Mouse (Mus musculus) thymus, adult 18-20 months (tissue): ENCODE measurements around the gene Ppp1r18.
A peak's percentile ranks its signal among the peaks of the same experiment; 100 is the strongest.

Source experiments
- DNase-seq, 2 experiments: peaks; one replicate each; pipeline ENCODE4 v3.0.0; 2022; ENCODE audit warnings: mixed read lengths in 2 of 2

Ppp1r18 gene

DNA sequence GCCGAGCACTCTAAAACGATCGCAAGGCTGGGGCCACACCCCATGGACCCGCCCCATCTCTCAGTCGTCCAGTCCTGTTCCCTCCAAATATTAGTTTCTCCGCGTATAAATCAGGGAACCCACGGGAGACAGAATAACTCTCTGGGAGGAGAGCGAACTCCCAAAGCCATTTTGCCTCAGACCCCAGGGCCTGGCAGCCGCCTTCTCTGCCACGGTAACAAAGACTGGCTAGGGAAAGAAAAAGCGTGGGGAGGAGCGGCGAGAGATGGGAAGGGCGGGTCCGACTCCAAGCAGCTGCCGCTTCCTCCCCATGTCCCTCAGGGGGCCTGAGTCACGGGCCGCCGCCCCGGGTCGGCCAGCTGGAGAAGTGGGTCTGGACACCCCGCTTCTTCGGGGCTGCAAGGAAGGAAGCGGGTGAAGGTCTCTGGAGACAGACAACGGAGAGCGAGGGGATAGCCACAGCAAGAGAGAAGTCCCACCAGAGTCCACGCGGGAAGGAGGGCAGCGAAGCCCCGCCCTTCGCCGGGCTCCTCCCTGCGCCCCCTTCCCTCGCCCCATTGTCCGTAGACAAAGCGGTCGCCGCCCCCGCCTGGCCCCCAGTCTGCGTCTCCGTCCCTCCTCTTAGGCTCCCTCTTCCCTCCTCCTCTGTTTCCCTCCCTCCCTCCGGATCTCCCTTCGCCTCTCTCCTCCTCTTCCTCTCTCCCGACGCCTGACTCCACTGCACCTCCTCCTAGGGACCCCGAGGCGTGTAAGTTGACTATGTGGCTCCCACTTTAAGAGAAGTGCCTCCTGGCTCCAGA lies at the start of gene Ppp1r18:
Gene Ppp1r18 (plus strand): TSS at position 113 of the 800 bp plus-strand sequence.
- DNase-seq: no peak

DNA sequence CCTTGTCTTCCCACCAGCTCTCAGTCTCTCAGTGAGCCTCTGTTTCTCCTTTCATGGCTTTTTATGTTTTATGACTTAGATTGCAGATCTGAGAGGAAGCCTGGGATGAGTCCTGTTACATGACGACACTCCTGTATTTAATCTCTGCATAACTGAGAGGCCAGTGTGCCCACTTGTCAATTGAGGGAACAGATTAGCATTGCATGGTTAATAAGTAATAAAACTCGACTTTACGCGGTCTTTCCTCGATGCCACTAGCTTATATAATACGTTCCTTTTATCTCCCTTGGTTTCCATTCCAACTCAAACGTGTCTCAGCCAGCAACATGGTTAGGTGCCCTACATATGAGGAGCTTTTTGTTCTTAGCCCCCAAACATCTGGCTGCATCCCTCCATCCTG lies 49.6 kb upstream of the Ppp1r18 start:
- no peak for DNase-seq

DNA sequence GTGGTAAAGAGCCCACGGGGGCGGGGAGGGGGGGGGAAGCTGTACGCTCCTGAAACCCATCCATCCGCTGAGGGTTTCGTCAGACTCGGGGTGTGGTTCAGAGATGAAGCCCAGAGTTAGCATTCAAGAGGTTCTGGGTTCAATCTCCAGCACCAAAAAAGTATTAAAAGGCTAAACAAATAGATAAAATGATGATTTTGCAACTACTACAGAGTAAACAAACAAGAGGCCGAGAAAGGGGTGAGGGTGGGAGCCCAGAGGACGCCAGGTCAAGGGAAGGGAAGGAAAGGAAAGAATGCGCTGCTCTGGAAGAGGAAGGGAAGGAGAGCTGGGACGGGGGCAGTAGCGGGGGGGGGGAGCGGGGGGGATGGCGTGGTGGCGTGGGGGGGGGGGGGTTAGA lies 48.7 kb upstream of the Ppp1r18 start:
- no peak for DNase-seq

DNA sequence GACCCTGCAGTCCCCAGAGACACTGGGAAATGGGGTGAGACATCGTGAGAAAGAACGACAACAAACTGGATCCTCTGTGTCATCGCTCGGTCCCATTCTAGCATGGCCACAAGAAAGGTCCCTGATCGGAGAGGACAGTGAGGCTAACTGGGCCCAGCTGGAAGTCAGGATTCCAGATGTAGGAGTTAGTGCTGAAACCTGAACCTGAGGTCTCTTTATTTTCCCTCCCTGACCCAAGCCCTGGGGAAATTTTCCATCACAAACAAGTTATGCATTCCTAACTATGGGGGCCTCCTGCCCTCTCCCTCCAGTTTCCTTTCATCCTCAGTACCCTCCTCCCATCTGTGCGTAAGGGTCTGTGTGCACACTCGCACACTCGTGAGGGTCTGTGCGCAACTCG lies 48.2 kb upstream of the Ppp1r18 start:
- no peak for DNase-seq

DNA sequence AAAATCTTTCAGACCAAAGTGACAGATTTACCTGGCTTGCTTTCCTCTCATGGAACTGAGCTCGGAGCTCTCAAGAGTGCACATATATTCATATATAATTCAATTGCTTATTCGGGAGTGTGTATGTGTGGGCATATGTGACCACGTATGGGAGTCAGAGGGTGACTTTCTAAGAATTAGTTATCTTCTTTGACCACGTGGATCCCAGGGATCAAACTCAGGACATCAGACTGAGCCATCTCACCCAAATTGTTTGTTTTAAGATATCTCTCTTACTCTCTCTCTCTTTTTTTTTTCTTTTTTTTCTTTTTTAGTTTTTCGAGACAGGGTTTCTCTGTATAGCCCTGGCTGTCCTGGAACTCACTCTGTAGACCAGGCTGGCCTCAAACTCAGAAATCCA lies 45.3 kb upstream of the Ppp1r18 start:
- no peak for DNase-seq

DNA sequence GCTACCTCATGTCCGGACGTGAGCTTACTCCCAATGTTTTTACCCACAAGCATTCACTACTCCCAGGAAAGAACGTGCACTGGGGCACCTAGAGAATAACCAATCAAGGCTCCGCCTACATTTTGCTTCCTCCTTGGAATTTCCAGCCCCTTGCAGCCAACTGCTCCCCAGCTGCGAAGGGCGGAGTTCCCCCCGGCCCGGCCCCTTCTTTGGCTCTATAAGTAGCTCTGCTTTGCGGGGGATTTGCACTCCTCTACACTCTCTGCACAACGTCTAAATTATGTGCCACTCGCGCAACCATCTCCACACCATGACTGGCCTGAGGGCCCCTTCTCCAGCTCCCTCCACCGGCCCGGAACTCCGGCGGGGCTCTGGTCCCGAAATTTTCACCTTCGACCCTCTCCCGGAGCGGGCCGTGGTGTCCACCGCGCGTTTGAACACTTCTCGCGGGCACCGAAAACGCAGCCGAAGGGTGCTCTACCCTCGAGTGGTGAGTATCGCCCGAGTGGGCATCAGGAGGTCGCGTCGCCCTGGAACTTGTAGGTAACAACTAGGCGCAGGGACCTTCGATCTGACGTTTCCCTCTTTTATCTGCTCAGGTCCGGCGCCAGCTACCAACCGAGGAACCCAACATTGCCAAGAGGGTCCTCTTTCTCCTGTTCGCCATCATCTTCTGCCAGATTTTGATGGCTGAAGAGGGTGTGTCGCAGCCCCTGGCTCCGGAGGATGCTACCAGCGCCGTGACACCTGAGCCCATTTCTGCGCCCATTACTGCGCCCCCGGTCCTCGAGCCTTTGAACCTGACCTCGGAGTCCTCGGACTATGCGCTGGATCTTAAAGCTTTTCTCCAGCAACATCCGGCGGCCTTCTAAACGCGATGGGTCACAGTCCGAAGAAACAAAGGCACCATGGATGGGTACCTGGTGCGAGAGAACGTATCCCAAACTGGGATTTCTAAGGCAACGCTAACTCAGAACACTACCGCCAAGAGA lies 43.7 kb upstream of the Ppp1r18 start, which contains the start of gene Ier3:
Gene Ier3 (plus strand): TSS at position 246 of the 992 bp plus-strand sequence.
- peak in 1 of 2 experiments; percentile 46 for DNase-seq

DNA sequence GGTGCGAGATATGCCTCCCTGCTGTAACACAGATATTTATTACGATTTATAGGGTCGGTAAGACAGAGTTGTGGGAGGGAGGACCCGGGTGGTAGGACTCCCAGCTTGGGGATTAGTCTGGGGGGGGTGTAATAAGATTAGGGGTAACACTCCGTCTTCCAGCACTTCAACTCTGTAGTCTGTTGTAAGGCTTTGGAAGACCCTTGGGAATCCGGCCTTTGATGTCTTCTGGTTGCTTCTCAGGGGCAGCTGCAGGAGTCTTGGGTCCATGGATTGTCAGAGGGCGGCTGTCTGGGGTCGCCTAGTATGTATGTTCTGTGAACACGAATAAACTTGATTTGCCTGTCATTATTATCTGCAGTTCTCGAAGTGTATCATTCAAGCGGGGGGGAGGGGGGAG lies 42.8 kb upstream of the Ppp1r18 start:
- peak in 1 of 2 experiments; percentile 20 for DNase-seq

DNA sequence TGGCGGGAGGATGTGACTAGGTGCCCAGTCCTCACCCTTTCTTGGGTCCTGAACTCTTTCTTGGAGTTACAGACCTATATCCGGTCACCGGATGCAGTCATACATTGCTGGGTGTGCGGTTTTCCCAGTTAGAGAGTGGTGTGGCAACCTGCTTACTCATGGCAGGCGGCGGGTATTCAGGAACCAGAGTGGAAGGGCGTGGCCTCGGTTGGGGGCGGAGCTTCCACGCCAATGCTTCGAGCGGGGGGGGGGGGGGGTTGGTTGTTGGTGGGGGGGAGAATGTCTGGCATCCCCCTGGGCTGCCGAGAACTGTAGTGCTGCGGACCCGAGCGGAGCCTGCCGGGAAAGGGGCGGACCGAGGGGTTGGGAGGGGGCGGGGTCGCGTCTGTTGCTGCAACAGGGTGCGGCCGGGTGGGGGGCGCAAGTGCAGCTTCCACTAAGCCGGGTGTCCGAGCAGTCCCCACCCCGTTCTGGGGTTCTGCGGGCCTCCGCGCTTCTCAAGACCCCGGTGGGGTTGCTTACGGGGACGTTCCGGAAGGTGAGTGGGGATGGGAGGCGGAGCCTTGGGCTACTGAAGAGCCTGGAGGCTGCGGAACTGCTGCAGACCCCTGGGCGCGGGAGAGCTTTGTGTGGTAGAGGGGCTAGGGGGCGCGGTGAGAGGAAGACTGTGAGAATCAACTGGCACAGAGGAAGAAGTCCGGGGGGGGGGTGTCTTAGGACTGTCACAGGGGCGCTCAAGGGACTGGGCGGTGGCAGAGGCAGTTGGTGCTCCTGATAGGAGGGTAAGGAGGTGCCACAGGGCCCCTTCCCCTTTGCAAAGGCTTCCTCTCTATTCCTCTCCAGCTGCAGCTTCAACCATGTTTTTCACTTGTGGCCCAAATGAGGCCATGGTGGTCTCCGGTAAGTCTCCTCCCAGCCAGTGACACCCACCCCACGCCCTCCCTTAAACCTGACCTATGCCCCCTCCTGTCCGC lies 42.1 kb upstream of the Ppp1r18 start, which contains the start of gene Flot1:
Gene Flot1 (plus strand): TSS at position 267 of the 974 bp plus-strand sequence.
- peak; percentile 62 to 75 for DNase-seq

DNA sequence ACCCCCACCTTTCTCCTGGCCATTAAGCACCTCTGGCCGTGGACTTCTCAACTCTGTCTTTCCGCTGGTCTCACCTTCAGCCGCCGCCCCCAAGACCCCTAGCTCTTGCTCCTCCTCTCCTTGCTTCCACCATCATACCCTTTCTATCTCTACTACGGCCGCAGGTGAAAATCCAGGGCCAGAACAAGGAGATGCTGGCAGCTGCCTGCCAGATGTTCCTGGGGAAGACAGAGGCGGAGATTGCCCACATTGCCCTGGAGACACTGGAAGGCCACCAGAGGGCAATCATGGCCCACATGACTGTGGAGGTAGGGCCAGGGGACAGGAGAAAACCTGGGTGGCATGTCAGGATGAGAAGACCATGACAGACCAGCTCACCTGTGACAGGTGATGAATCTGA lies 41.0 kb upstream of the Ppp1r18 start:
- DNase-seq: peak in 1 of 2 experiments; percentile 26

DNA sequence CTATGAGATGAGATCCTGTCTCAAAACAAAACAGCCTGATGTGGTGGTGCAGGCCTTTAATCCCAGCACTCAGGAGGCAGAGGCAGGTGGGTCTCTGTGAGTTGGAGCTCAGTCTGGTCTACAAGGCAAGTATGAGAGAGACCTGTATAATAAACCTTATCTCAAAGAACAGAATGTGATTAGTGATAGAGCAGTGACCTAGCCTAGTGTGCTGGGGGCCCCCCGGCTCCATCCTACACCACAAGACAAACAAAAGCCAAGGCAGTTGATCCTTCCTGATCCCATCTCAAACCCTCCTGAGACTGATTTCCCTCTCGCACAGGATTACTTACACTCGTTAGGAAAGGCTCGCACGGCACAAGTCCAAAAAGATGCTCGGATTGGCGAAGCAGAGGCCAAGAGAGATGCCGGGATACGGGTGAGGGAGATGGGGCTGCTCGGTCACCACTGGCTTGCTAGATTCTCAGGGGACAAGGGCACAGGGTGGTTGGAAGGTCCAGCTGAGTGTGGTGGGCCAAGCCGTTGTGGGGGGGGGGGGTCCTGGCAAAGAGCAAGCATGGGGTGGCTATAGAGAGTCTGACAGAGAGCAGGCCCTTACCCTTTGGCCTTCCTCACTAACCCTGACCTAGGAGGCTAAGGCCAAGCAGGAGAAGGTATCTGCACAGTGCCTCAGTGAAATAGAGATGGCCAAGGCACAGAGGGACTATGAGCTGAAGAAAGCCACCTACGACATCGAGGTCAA lies 40.1 kb upstream of the Ppp1r18 start:
- DNase-seq: no peak

DNA sequence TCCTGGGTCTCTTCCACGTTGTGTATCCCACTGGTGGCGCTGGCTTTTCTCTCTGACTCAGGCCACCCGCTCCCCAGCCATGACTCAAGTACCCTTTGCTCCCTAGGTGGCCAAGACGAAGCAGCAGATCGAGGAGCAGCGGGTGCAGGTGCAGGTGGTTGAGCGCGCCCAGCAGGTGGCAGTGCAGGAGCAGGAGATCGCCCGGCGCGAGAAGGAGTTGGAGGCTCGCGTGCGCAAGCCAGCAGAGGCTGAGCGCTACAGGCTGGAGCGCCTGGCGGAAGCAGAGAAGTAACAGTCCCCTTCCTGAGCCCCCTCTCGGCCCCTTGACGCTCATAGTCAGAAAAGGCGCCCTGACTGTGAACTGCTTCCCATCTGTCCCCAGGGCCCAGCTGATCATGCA lies 35.7 kb upstream of the Ppp1r18 start:
- peak; percentile 85 for DNase-seq

DNA sequence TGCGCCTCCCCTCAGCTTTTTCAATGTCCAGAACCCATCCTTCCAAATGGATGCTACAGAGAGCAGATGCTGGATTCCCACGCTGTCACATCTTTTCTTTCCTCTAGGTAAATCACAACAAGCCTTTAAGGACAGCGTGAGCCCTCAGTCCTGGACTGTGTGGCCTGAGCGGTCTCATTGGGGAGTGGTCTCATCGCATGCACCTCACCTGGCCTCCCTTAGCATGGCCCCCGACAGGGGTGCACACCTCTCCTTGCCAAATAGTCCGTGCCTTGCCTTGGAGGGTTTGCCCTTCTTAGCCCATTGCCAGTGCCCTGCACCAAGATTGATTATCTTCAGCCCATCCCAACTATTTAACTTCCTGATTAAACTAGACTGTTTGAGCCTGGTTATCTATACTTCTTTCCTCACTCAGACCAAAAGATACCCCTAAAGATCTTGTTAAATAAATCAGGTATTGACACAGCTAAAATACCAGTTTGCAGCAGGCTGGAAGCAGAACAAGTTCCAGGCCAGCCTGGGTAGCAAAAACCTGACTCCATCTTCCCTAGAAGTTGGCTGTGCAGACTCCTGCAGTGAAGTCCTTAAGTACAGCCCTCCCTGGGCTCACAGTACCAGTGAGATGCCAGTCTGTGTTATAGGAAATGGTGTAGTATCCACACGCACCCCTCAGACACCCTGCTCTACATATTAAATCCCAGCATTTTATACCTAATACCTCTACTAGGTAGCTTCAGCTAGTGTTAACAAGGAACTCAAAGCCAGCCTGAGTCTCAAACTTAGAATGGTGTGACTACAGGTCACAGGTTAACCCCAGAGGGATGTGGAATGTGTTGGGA lies 32.8 kb upstream of the Ppp1r18 start:
- no peak for DNase-seq

DNA sequence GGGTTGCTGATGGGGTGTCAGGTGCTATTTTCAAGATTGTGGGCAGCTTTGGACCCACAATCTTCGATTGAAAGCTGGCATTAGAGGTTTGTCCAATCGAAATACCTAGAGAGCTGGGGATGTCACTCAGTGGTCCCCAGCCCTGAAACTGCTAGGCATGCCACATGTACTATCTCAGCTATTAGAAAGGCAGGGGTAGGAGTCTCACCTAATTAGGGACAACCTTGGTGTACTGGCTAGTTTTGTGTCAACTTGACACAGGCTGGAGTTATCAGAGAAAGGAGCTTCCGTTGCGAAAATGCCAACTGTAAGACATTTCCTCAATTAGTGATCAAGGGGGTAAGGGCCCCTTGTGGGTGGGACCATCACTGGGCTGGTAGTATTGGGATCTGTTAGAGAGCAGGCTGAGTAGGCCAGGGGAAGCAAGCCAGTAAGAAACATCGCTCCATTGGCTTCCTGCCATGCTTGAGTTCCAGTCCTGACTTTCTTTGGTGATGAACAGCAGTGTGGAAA lies 32.1 kb upstream of the Ppp1r18 start:
- DNase-seq: no peak

DNA sequence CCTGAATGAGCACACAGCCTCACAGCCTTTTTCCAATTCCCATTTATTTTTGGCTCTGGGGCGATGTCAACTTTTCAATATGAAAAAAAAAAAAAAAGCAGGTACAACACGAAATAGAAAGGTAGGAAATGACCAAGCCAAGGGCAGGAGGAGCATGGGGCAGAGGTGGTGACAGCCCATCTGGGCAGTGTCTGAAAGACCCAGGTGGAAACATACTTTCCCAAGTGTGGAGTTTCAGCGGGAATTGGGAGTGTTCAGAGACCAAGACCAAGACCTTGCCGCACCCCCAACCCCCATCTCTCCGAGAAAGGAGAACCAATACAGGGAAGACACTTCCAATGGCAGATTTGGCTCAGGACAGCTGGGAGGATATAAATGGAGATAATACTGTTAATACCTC lies 31.5 kb upstream of the Ppp1r18 start:
- DNase-seq: no peak

DNA sequence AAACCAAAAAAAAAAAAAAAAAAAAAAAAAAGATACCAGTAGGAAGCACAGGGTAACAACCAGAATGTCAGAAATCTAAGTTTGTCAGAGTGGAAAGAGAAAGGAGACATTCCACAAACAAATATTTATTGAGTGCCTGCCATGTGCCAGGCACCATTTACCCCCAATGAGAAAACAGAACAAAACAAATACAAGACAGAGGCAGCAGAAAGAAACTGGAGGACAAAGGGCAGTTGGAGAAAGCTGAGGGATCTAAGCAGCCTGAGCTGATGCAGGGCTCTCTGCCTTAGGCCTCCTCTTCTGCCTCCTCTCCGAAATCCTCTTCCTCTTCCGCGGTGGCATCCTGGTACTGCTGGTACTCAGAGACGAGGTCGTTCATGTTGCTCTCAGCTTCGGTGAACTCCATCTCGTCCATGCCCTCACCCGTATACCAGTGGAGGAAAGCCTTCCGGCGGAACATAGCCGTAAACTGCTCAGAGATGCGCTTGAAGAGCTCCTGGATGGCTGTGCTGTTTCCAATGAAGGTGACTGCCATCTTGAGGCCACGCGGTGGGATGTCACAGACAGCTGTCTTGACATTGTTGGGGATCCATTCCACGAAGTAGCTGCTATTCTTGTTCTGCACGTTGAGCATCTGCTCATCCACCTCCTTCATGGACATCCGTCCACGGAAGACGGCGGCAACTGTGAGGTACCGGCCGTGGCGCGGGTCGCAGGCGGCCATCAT lies 30.5 kb upstream of the Ppp1r18 start:
- peak in 1 of 2 experiments; percentile 18 for DNase-seq

DNA sequence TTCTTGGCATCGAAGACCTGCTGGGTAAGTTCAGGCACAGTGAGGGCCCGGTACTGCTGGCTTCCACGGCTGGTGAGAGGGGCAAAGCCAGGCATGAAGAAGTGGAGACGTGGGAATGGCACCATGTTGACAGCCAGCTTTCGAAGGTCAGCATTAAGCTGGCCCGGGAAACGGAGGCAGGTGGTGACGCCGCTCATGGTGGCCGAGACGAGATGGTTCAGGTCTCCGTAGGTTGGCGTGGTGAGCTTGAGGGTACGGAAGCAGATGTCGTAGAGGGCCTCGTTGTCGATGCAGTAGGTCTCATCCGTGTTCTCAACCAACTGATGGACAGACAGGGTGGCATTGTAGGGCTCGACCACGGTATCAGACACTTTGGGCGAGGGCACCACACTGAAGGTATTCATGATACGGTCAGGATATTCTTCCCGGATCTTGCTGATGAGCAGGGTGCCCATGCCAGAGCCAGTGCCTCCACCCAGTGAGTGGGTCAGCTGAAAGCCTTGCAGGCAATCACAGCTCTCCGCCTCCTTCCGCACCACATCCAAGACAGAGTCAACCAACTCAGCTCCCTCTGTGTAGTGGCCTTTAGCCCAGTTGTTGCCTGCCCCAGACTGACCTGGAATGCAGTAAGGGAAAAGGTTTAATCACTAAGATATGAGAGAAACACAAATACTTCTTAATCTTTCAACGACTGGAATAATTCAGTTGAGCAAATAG lies 29.8 kb upstream of the Ppp1r18 start:
- peak in 1 of 2 experiments; percentile 20 for DNase-seq

DNA sequence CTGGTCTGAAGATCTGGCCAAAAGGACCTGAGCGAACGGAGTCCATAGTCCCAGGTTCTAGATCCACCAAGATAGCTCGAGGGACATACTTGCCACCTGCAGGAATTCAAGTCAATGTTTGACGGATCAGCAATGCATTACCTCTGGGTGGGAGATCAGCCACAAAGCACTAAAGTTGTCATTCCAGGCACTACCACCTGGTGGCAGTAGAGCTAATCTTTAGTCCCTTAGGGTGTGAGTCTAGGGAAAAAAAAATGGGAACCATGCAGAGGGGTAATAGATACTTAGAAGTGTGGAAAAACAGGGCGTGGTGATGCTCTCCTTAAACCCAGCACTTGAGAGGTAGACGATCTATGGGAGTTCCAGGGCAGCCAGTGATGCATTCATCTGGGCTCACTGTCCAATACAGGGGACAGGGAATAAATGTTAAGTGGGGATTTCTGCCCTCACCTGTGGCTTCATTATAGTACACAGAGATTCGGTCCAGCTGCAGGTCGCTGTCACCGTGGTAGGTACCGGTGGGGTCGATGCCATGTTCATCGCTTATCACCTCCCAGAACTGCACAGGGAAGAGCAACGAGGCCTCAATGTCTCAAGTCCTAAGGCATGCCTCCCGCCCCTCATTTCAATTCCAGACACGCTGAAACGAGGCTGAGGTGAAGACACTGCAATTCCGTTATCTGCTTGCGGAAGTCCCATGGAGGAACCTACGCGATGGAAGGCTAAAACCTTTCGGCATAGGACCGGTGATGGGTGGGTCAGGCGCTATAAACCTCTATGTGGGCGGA lies 29.0 kb upstream of the Ppp1r18 start:
- peak in 1 of 2 experiments; percentile 74 for DNase-seq

DNA sequence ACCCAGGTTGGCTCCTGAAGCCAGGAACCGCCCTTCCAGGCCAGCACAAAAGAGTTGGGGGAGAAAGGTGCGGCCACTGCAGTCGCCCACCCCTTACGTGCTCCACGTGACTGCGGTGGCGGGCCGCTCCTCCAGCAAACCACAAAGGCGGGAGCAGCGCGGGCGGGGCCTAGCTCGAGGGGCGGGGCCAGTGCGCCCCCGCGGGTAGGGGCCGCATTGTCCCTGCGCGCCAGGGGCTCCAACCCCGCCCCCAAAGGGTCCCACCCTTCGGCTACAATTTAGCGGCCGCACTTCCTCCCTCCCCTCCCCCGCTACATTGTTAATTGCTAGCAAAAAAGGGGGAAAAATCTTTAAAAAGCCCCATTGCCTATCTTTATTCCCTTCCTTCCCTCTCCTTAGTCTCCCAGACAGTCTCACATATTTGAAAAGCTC lies 28.4 kb upstream of the Ppp1r18 start:
- DNase-seq: peak; percentile 90 to 92
